Mouse (Mus musculus) intestine, embryonic 16.5 days (tissue): ENCODE measurements around the gene Mlh3. TPM values are rescaled to one million over a fixed set of nuclear protein-coding genes. Genes with fewer than 3 reads are reported as not detected.

ENCODE experiments used
- ATAC-seq: fragments of 200-750 bp; cut with Nextera tagmentation; 2 replicates; pipeline ENCODE4 v1.8.0; 2017; ENCODE audit warnings: moderate TSS enrichment, moderate library complexity
- H3K27ac ChIP-seq: fragments of 300-500 bp; sonication (generic); 2 replicates; pipeline ENCODE4 v1.5.1; 2014; ENCODE audit warnings: mild to moderate bottlenecking, low read length
- H3K27me3 ChIP-seq: fragments of 300-500 bp; sonication (generic); replicated peaks from 2 replicates; pipeline ENCODE4 v1.6.1; 2014; ENCODE audit warnings: low read length, control low read depth, mixed read lengths; ENCODE audit not compliant: control insufficient read depth, insufficient read depth
- H3K36me3 ChIP-seq: fragments of 300-500 bp; sonication (generic); 2 replicates; pipeline ENCODE4 v1.6.1; 2014; ENCODE audit warnings: low read length, control low read depth; ENCODE audit not compliant: control insufficient read depth, insufficient read depth
- H3K4me1 ChIP-seq: fragments of 300-500 bp; sonication (generic); 2 replicates; pipeline ENCODE4 v1.6.1; 2014; ENCODE audit warnings: low read length, control low read depth, mixed read lengths; ENCODE audit not compliant: control insufficient read depth, insufficient read depth
- H3K4me2 ChIP-seq: fragments of 300-500 bp; sonication (generic); 2 replicates; pipeline ENCODE4 v1.6.1; 2014; ENCODE audit warnings: low read depth, low read length, control low read depth
- H3K4me3 ChIP-seq: fragments of 300-500 bp; sonication (generic); 2 replicates; pipeline ENCODE4 v1.5.1; 2014; ENCODE audit warnings: mild to moderate bottlenecking, low read length
- H3K9ac ChIP-seq: fragments of 300-500 bp; sonication (generic); 2 replicates; pipeline ENCODE4 v1.6.1; 2014; ENCODE audit warnings: low read depth, low read length
- H3K9me3 ChIP-seq: fragments of 300-500 bp; sonication (generic); 2 replicates; pipeline ENCODE4 v1.6.1; 2016; ENCODE audit warnings: low read length, control low read depth; ENCODE audit not compliant: control insufficient read depth
- WGBS: fragments of 180-500 bp; shearing (Covaris S2); extraction: QIAGEN DNeasy Blood & Tissue Kit; methylation state at CpG from one replicate; pipeline ENCODE4 v1.1.7; 2014; 5-methylcytosine and 5-hydroxymethylcytosine counted together
- polyA plus RNA-seq: library from polyadenylated mRNA; unstranded; fragments of >200 nt; fragmentation: Nextera tagmentation; extraction: Ambion mirVana; gene quantifications from 2 replicates; pipeline ENCODE4 v1.2.1, GENCODE M21; 2015

Gene Mlh3
- polyA plus RNA-seq, 1 experiment from 2014 or later, result 5.5 TPM

- Histone ChIP-seq H3K4me2 (no peak overlapping the region), H3K27me3 (no peaks in the 10 kb centered on the region), H3K4me1 (peaks cover 12% of the 10 kb centered on the region; the same call in 1 of the 2 replicates), H3K36me3 (peaks cover 6% of the 10 kb centered on the region; the same call in 1 of the 2 replicates), H3K27ac (no peak overlapping the region), H3K9ac (no peak overlapping the region), H3K9me3 (no peaks in the 10 kb centered on the region), H3K4me3 (no peak overlapping the region)
- WGBS, result 87% methylated on average over 2 of the region's 2 CpGs
- ATAC-seq, result no peak
These were observed 25.1 kb upstream of the Mlh3 start for GRCm38 (mm10) chr12:85295506-85295905.

GRCm38 (mm10) chr12:85292906-85293305, 22.5 kb upstream of the Mlh3 start:
- Histone ChIP-seq H3K36me3 (no peaks in the 10 kb centered on the region; the same call in 1 of the 2 replicates), H3K9me3 (no peaks in the 10 kb centered on the region), H3K27me3 (no peaks in the 10 kb centered on the region), H3K27ac (no peak overlapping the region), H3K9ac (no peak overlapping the region), H3K4me1 (peaks cover 11% of the 10 kb centered on the region), H3K4me2 (no peak overlapping the region), H3K4me3 (no peak overlapping the region)
- no peak for ATAC-seq

- no peak overlapping the region for H3K4me2 ChIP-seq
- no peak for ATAC-seq
- WGBS, result 74% methylated on average over 6 of the region's 6 CpGs
- no peaks in the 10 kb centered on the region for H3K27me3 ChIP-seq
- H3K36me3 ChIP-seq, result no peaks in the 10 kb centered on the region; the same call in 1 of the 2 replicates
- no peak overlapping the region for H3K4me3 ChIP-seq
- H3K4me1 ChIP-seq, result peaks cover 12% of the 10 kb centered on the region
- H3K9me3 ChIP-seq, result no peaks in the 10 kb centered on the region
- no peak overlapping the region for H3K27ac ChIP-seq
- H3K9ac ChIP-seq, result no peak overlapping the region
These were observed 21.9 kb upstream of the Mlh3 start for GRCm38 (mm10) chr12:85292288-85292687.

GRCm38 (mm10) chr12:85291541-85291940, 21.1 kb upstream of the Mlh3 start:
- Histone ChIP-seq H3K27ac (no peak overlapping the region), H3K36me3 (no peaks in the 10 kb centered on the region; the same call in 1 of the 2 replicates), H3K4me1 (peaks cover 12% of the 10 kb centered on the region), H3K4me2 (no peak overlapping the region), H3K9ac (no peak overlapping the region), H3K27me3 (no peaks in the 10 kb centered on the region), H3K9me3 (no peaks in the 10 kb centered on the region), H3K4me3 (no peak overlapping the region)
- ATAC-seq, result no peak

GRCm38 (mm10) chr12:85290633-85291032, 20.2 kb upstream of the Mlh3 start:
- 0 out of 2 replicates have a peak overlapping the region, but pooled peaks have one; percentile 7 for H3K9ac ChIP-seq
- no peak overlapping the region for H3K27ac ChIP-seq

GRCm38 (mm10) chr12:85289157-85290000, 19.0 kb upstream of the Mlh3 start:
- peak overlapping the region; percentile 67; the same call in 1 of the 2 replicates for H3K9ac ChIP-seq
- peak; percentile 41 for ATAC-seq
- WGBS, result 43% methylated on average over 24 of the region's 24 CpGs

More at GRCm38 (mm10) chr12:85290633-85291032, 20.2 kb upstream of the Mlh3 start:
- H3K9me3 ChIP-seq, result no peaks in the 10 kb centered on the region
- WGBS, result 73% methylated on average over 10 of the region's 10 CpGs
- H3K4me1 ChIP-seq, result peaks cover 12% of the 10 kb centered on the region
- no peaks in the 10 kb centered on the region for H3K27me3 ChIP-seq
- no peak overlapping the region for H3K4me2 ChIP-seq
- no peaks in the 10 kb centered on the region; the same call in 1 of the 2 replicates for H3K36me3 ChIP-seq
- H3K4me3 ChIP-seq, result no peak overlapping the region; the same call in 1 of the 2 replicates
- ATAC-seq, result no peak

GRCm38 (mm10) chr12:85288486-85289156, 18.2 kb upstream of the Mlh3 start, which contains the start of gene Zc2hc1c:
Gene Zc2hc1c, plus strand, starts transcription at chr12:85288591.
- WGBS, result 4% methylated on average over 24 of the region's 31 CpGs
- Histone ChIP-seq H3K36me3 (no peaks in the 10 kb centered on the region), H3K4me2 (peak within 1 kb of the TSS; percentile 82), H3K27me3 (no peaks in the 10 kb centered on the region), H3K9ac (peak within 1 kb of the TSS; percentile 67), H3K9me3 (no peaks in the 10 kb centered on the region), H3K27ac (peak within 1 kb of the TSS; percentile 80), H3K4me3 (peak within 1 kb of the TSS; percentile 52), H3K4me1 (peaks cover 12% of the 10 kb centered on the region)
- ATAC-seq, result peak; percentile 92

More at GRCm38 (mm10) chr12:85289157-85290000, 19.0 kb upstream of the Mlh3 start:
- H3K4me2 ChIP-seq, result peak overlapping the region; percentile 82
- H3K36me3 ChIP-seq, result no peaks in the 10 kb centered on the region
- no peaks in the 10 kb centered on the region for H3K9me3 ChIP-seq
- peak overlapping the region; percentile 52 for H3K4me3 ChIP-seq
- no peaks in the 10 kb centered on the region for H3K27me3 ChIP-seq
- H3K27ac ChIP-seq, result peak overlapping the region; percentile 80
- peaks cover 12% of the 10 kb centered on the region for H3K4me1 ChIP-seq

GRCm38 (mm10) chr12:85287809-85288485, 17.5 kb upstream of the Mlh3 start, which contains the start of gene Acyp1:
Gene Acyp1, minus strand, starts transcription at chr12:85288438.
- H3K9ac ChIP-seq, result peak within 1 kb of the TSS; percentile 67

GRCm38 (mm10) chr12:85286941-85287340, 16.5 kb upstream of the Mlh3 start:
- Histone ChIP-seq H3K4me2 (no peak overlapping the region), H3K9ac (no peak overlapping the region), H3K9me3 (no peaks in the 10 kb centered on the region), H3K4me1 (peaks cover 12% of the 10 kb centered on the region), H3K36me3 (no peaks in the 10 kb centered on the region), H3K27me3 (no peaks in the 10 kb centered on the region), H3K4me3 (no peak overlapping the region), H3K27ac (no peak overlapping the region)
- ATAC-seq, result no peak
- 48% methylated on average over 2 of the region's 5 CpGs for WGBS

More at GRCm38 (mm10) chr12:85287809-85288485, 17.5 kb upstream of the Mlh3 start, which contains the start of gene Acyp1:
- H3K9me3 ChIP-seq, result no peaks in the 10 kb centered on the region
- 10% methylated on average over 21 of the region's 21 CpGs for WGBS
- H3K4me2 ChIP-seq, result peak within 1 kb of the TSS; percentile 82
- peak within 1 kb of the TSS; percentile 80 for H3K27ac ChIP-seq
- peak; percentile 74 for ATAC-seq
- no peaks in the 10 kb centered on the region for H3K36me3 ChIP-seq
- peak within 1 kb of the TSS; percentile 52 for H3K4me3 ChIP-seq
- H3K27me3 ChIP-seq, result no peaks in the 10 kb centered on the region
- peaks cover 12% of the 10 kb centered on the region for H3K4me1 ChIP-seq
